Mouse (Mus musculus) cerebellum, adult 2 months (tissue): ENCODE measurements around the gene Fen1. TPM values are rescaled to one million over a fixed set of nuclear protein-coding genes. Genes with fewer than 3 reads are reported as not detected.
A peak's percentile ranks its signal among the peaks of the same experiment; 100 is the strongest.

Source experiments
- DNase-seq, 2 experiments: peaks; one replicate each; pipeline ENCODE4 v3.0.0; 2021
- H3K27ac ChIP-seq: fragments of 200-500 bp; 2 replicates; pipeline ENCODE4 v1.5.1; 2012; ENCODE audit warnings: low read length, control low read depth, inconsistent platforms; ENCODE audit not compliant: insufficient read depth
- H3K27me3 ChIP-seq: fragments of 200-500 bp; 2 replicates; pipeline ENCODE4 v1.6.1; 2012; ENCODE audit warnings: inconsistent platforms, mild to moderate bottlenecking, low read length, moderate library complexity; ENCODE audit not compliant: control insufficient read depth, insufficient read depth
- H3K4me1 ChIP-seq: fragments of 200-500 bp; 2 replicates; pipeline ENCODE4 v1.6.1; 2011; ENCODE audit warnings: low read length; ENCODE audit not compliant: control insufficient read depth, insufficient read depth
- H3K4me3 ChIP-seq: fragments of 200-500 bp; replicated peaks from 2 replicates; pipeline ENCODE3; 2011; ENCODE audit warnings: mild to moderate bottlenecking, low read depth, low read length, control low read depth; ENCODE audit not compliant: insufficient read depth
- CTCF ChIP-seq: fragments of 200-500 bp; IDR thresholded peaks from 2 replicates; pipeline ENCODE4 v1.5.1; 2011; ENCODE audit warnings: low read depth, mild to moderate bottlenecking, control low read depth, low read length, moderate library complexity, borderline replicate concordance; ENCODE audit not compliant: insufficient read depth
- POLR2A ChIP-seq: fragments of 200-500 bp; IDR thresholded peaks from 2 replicates; pipeline ENCODE4 v1.6.1; 2011; ENCODE audit warnings: low read length, control low read depth, borderline replicate concordance; ENCODE audit not compliant: insufficient read depth
- WGBS: fragments of 180-500 bp; shearing (Covaris S2); methylation state at CpG from one replicate; pipeline ENCODE4 v1.1.7; 2018; 5-methylcytosine and 5-hydroxymethylcytosine counted together
- polyA plus RNA-seq: library from polyadenylated mRNA; depleted of rRNA; stranded (reverse); fragments of >200 nt; gene quantifications from 2 replicates; pipeline ENCODE4 v1.2.3, GENCODE M21; 2012; rRNA removed

Gene Fen1
- 19.9 and 20.2 TPM in 2 replicates for polyA plus RNA-seq

- WGBS = under 1% methylated on average over 40 of the region's 40 CpGs
- H3K27me3 ChIP-seq = no peaks in the 10 kb centered on the region
- H3K4me3 ChIP-seq = peak within 1 kb of the TSS; percentile 83
- H3K4me1 ChIP-seq = no peaks in the 10 kb centered on the region
- TF ChIP-seq CTCF (no peak), POLR2A (peak; percentile 81)
- peak within 1 kb of the TSS; percentile 79 for H3K27ac ChIP-seq
- DNase-seq = peak; percentile 90 to 96
Measured at GRCm38 (mm10) chr19:10203848-10204615, at the start of gene Fen1, which contains the start of gene Tmem258. Gene Fen1 (minus strand): TSS chr19:10204169. Gene Tmem258 (plus strand): TSS chr19:10204014.

DNA sequence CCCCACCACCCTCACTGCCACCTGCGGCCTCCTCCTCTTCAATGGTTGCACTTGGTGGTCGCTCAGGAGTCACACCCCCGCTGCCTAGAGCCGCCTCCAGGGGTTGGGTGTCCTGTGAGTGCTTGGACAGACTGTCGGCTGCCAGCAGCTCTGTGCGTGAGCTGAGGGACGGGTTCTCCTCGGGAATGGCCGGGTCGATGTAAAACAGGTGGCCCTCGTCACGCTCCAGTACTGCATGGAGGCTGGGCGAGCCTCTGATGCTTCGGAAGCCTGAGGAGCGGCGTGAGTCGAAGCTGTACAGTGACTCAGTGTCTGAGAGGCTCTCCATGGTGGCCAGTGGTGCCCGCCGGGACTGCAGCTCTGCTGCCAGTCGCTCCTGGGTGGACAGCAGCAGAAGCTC, 44.2 kb upstream of the Fen1 start:
- TF ChIP-seq CTCF = no peak
- no peak for TF ChIP-seq POLR2A
- 51% methylated on average over 20 of the region's 20 CpGs for WGBS
- Histone ChIP-seq H3K27ac (no peak overlapping the region), H3K27me3 (no peaks in the 10 kb centered on the region), H3K4me1 (no peaks in the 10 kb centered on the region), H3K4me3 (no peak overlapping the region)
- no peak for DNase-seq

GRCm38 (mm10) chr19:10247165-10247564, 43.2 kb upstream of the Fen1 start:
- 39% methylated on average over 6 of the region's 6 CpGs for WGBS
- no peak for TF ChIP-seq CTCF
- no peak for TF ChIP-seq POLR2A
- no peak for DNase-seq
- Histone ChIP-seq H3K27me3 (no peaks in the 10 kb centered on the region), H3K27ac (no peak overlapping the region), H3K4me3 (no peak overlapping the region), H3K4me1 (no peaks in the 10 kb centered on the region)

- peak; percentile 25 to 29 for DNase-seq
- TF ChIP-seq CTCF (peak; percentile 15; the same call in 1 of the 2 replicates), POLR2A (no peak)
- Histone ChIP-seq H3K4me1 (no peaks in the 10 kb centered on the region; the same call in 1 of the 2 replicates), H3K27me3 (no peaks in the 10 kb centered on the region; the same call in 1 of the 2 replicates), H3K27ac (no peak overlapping the region), H3K4me3 (no peak overlapping the region)
- 23% methylated on average over 3 of the region's 3 CpGs for WGBS
Measured at GRCm38 (mm10) chr19:10244183-10244582, 40.2 kb upstream of the Fen1 start.

DNA sequence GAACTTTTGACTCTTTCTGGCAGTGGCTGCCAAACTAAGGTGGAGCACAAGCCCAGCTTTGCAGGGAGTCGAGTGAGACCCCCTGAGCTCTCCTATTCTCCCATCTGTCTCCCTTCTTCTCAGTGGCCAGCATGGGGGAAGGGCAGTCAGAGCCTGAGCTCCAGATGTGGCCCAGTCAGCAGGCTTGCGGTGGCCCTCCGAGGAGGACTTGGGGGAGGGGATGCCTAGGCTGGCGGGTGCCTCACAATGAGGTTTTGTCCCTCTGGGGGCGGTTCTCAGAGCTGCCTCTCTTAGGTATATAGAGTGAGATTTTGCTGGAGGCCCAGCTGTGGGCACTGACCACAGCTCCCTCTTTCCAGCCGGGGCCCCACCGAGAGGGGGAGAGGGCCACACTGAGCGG, 38.9 kb upstream of the Fen1 start:
- DNase-seq = peak in 1 of 2 experiments; percentile 33
- TF ChIP-seq CTCF = no peak
- TF ChIP-seq POLR2A = no peak
- H3K4me3 ChIP-seq = no peak overlapping the region
- 0 out of 2 replicates have a peak overlapping the region, but pooled peaks have one; percentile 17 for H3K27ac ChIP-seq
- 8% methylated on average over 8 of the region's 8 CpGs for WGBS
- no peaks in the 10 kb centered on the region; the same call in 1 of the 2 replicates for H3K4me1 ChIP-seq
- H3K27me3 ChIP-seq = no peaks in the 10 kb centered on the region; the same call in 1 of the 2 replicates

DNA sequence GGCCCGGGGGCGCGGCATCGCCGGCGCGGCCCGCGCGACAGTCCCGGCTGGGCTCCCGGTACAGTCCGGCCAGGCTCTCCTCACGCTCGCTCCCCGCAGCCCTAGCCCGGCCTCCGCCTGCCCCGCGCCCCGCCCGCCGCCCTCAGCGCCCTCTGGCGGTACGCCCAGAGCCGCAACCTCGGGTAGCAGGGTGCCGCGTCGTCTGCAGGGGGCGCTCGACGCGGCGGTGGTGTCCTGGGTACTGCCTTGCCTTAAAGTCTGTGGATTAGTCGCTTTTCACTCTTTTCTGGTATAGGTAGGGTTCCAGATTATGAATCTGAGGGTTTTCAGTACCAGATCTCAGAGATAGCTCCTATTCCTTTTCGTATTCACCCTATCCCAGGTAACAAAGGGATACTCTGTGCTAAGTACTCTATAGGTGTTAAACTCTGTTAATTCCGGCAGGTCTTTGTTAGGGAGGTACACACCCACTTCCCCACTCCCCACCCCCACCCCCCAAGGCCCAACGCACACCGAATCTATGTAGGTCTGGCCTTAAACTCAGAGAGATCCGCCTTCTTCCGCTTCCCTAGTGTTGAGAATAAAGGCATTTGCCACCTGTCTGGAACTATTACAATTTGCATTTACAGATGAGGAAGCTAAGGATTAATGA, 36.8 kb upstream of the Fen1 start, which contains the start of gene Myrf:
Gene Myrf (minus strand): TSS at position 95 of the 652 bp plus-strand sequence.
- H3K4me3 ChIP-seq = peak within 1 kb of the TSS; percentile 32
- H3K27me3 ChIP-seq = no peaks in the 10 kb centered on the region; the same call in 1 of the 2 replicates
- peak; percentile 71 for TF ChIP-seq CTCF
- no peak for TF ChIP-seq POLR2A
- H3K27ac ChIP-seq = peak within 1 kb of the TSS; percentile 63; the same call in 1 of the 2 replicates
- H3K4me1 ChIP-seq = no peaks in the 10 kb centered on the region; the same call in 1 of the 2 replicates
- DNase-seq = peak; percentile 61 to 68
- 10% methylated on average over 43 of the region's 43 CpGs for WGBS

DNA sequence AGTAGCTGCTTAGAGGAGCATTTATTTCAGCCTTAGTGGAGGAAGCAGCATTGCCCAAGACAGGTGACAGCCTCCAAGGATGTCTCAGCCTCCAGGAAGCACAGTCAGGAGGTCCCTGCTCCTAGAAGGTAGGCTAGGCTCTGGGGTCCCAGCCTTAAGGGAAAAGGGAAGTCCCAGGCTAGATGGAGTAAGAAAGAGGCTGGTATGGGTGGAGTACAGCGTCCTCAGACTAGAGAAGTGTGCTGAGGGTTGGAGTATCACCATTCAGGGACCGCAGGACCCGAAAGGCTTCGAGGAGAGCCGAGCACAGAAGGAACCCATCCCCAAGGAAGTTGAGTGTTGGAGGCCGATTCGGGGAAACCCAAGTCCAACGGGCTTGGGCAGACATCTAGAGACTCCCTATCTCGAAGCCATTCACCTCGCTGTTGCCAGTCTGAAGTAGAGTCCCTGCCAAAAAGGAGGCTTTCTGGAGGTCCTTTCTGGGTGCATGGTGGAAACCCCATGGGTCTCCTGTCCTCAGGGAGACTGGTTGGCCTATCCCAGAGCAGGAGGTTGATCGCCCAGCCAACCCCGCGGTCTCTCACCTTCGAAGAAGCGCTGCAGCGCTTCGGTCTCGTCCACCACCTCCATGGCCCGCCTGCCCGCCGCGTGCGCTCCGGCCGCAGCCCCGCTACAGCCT, 36.1 kb upstream of the Fen1 start:
- peak overlapping the region; percentile 32 for H3K4me3 ChIP-seq
- TF ChIP-seq POLR2A (no peak), CTCF (no peak)
- peak overlapping the region; percentile 63; the same call in 1 of the 2 replicates for H3K27ac ChIP-seq
- WGBS = 4% methylated on average over 26 of the region's 26 CpGs
- DNase-seq = no peak
- no peaks in the 10 kb centered on the region; the same call in 1 of the 2 replicates for H3K27me3 ChIP-seq
- no peaks in the 10 kb centered on the region; the same call in 1 of the 2 replicates for H3K4me1 ChIP-seq
